Mouse (Mus musculus) retina, adult 2 months (tissue): Measurements from ENCODE around the gene Zc3h15.
A peak's percentile ranks its signal among the peaks of the same experiment; 100 is the strongest.
"Not testable (repeated sequence)": the region's sequence is repeated elsewhere in the genome, so short reads cannot be mapped to it uniquely, and the experiment has no call there.

Experiments used
- DNase-seq: peaks from one replicate; pipeline ENCODE4 v3.0.0-alpha.2; 2012; ENCODE audit warnings: low read depth, low spot score

Zc3h15 gene

DNA sequence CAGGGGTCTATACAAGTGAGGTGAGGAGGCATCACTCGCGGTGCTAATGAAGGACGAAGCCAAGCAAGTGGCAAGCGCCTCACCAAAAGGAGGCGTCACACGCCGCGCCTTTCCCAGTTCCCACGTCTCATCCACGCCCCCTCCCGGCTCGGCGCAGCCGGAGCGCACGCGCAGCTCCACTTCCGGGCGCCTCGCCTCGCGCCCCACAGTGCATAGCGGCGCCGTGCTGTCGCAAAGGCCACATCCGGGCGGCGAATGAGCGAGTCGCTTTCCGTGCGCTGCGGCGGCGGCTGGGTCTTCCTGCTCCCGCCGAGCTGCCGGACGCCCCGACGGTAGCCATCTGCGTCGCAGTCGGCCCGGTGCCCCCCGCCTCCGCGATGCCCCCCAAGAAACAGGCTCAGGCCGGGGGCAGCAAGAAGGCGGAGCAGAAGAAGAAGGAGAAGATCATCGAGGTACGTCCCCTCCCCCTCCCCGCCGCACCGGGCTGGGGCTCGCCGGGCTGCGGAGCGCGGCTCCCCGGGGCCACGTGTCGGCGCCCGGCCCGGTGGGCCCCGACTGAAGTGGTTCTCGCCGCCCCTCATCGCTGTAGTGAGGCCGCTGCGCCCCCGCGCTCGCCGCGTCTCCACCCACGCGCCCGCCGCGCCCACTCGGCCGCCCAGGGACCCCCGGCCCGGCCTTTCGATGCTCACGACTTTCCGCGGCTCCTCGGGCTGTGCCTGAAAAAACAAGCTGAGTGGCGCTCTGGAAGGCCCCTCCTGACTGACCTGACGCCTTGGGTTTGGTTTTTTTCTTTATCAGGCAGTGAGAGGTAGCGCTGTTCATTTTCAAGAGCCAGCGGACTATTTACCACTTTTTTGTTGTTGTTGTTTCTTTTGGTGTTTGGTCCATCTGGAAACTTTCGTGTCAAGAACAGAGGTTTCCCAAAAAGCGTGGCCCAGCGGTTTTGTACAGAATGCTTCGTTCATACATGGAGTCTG lies at the start of gene Zc3h15:
Gene Zc3h15 (plus strand): TSS at position 160 of the 977 bp plus-strand sequence.
- DNase-seq, result peak; percentile 82

DNA sequence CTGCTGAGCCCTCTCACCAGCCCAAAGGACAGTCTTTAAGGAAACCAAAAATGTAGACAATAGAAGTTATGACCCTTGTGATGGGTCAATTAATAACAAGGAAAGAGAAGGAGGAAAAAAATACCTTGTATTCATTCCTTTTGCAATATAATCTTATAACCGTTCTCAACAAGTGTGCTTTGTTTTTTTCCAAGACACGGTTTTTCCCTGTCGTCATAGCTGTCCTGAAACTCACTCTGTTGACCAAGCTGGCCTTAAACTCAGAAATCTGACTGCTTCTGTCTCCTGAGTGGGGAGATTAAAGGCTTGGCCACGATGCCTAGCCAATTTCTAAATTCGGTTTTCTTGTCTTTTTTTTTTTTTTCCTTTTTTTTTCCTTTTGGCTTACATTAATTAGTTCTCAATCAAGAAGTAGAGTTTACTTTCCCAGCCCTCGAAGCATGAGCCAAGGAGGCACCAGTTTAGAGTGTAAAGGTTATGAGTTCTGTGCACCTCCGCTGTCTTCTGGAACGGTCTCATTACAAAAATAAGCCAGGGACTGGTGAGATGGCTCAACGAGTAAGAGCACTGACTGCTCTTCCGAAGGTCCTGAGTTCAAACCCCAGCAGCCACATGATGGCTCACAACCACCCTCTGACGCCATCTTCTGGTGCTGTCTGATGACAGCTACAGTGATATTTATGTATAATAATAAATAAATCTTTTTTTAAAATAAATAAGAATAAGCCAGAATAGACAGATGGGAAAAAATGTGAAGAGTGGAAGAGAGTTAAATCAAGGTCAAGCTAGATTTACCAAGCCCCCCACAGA lies 23.5 kb upstream of the Zc3h15 start:
- no peak for DNase-seq

DNA sequence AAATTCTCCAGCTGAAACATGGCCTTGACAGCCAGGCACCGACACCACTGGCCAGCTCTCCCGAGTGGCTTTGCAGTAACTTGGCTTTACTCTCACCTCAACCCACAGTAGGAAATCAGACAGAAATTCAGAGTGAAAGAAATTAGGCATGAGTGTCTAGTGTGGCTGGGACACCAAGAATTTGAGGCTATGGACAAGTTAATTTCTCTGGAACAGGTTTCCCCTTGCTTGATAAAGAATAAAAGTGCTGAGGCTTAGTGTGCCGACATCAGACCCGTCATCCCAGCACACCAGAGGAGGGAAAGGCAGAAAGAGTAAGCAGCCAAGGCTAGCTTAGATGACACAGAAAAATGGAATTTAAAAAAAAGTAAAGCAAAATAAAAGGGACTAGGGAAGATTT lies 22.7 kb upstream of the Zc3h15 start:
- DNase-seq, result no peak

- no peak for DNase-seq
Measured at GRCm38 (mm10) chr2:83622792-83623191, 21.4 kb upstream of the Zc3h15 start.

DNA sequence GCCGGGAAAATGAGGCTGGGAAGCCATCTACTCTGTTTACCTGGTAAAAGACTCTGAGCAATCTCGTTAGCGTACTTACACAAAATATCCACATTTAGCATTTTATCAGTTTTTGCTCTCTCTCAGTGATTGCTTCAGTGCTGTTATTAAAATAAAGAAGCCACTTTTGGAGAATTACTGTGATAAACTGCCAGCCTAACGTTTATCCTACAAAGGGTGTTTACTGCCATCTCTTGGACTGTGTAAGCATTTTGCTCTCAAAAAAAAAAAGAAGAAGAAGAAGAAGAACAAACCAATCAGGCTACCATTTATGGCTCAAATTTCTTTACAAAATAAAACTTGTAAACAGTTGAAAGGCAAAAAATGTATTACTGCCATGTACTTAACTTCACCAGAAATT lies 20.2 kb upstream of the Zc3h15 start:
- DNase-seq, result no peak

- DNase-seq, result peak; percentile 42
Measured at GRCm38 (mm10) chr2:83625226-83626108, 18.8 kb upstream of the Zc3h15 start.

GRCm38 (mm10) chr2:83626881-83627280 lies 17.4 kb upstream of the Zc3h15 start:
- DNase-seq, result no peak

GRCm38 (mm10) chr2:83627495-83627894 lies 16.7 kb upstream of the Zc3h15 start:
- no peak for DNase-seq

DNA sequence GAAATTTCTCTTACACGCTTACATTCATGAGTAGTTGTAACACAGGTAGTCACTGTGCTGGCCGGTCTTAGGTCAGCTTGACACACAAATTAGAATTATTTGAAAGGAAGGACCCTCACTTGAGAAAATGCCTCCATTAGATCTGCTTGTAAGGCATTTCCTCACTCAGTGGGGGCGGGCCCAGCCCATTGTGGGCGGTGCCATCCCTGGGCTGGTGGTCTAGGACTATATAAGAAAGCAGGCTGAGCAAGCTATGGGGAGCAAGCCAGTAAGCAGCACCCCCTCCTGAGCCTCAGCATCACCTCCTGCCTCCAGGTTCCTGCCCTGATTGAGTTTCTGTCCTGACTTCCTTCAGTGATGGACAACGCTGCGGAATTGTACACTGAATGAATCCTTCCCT lies 16.3 kb upstream of the Zc3h15 start:
- DNase-seq, result no peak

DNA sequence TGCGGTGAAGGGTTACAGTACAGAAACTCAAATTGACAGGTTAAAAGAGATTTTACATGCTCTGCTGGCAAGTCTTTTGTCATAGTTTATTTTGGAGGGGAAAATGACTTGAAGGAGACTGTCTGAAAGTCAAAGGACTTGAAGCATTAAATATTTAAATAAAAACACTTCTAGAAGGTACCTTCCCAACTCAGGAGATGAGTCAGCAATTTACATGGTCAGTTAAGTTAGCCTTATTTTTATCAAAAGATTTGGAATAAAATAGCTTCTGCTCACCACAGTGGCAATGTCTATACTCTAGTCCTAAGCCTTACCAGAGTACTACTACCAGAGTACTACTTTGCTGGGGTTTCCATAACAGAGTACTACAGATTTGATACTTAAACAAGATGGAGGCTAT lies 2.2 kb upstream of the Zc3h15 start:
- DNase-seq, result no peak

DNA sequence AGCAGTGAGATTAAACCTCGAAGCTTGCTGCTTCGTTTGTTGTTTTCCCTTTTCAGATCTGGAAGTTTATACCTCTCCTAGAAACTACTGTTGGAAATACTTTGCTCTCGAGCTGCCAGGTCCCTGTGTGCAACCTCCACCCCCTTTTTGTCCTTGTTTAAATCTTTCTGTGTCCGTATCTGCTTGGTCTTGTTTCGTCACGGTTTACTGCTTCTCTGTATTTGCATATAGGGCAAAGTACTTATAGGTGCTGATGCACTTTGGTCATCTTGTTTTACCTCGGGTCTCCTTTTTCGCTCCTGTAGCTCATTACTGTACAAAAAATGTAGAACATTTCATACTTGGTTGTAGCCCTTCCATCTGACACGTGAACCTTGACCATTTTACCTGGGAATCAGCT lies 4.7 kb downstream of the Zc3h15 start:
- no peak for DNase-seq

DNA sequence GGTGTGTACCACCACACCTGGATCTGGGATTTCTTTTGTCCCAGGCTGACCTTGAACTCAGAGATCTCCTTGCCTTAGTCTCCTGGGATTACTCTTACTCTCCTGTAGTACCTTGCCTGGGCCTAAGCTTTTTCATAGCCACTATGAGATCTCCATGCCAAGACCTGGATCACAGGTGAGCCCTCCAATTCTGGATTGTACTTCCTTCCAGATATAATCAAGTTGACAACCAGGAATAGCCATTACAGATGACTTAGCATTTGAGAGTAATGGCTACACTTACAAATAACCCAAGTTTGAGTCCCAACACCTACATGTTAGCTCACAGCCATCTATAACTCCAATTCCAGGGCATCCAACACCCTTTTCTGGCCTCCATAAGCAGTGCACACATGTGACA lies 8.4 kb downstream of the Zc3h15 start:
- no peak for DNase-seq

DNA sequence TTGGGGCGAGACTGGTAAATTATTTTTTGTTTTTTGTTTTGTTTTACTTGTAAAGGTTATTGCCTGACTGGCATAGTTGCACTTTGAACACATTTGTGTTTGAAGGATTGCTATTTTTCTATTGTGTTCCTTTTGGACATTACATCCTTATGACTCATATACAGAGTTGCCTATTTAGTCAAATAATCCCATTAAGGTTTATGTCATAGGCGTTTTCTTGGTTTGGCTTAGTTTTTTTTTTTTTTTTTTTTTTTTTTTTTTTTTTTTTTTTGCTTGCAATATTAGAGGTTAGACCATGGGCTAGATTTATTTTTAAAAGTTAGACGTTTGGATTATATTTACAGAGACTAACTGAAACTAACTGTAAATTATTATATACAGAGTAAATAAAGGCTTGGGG lies 15.0 kb downstream of the Zc3h15 start:
- DNase-seq, result no peak

DNA sequence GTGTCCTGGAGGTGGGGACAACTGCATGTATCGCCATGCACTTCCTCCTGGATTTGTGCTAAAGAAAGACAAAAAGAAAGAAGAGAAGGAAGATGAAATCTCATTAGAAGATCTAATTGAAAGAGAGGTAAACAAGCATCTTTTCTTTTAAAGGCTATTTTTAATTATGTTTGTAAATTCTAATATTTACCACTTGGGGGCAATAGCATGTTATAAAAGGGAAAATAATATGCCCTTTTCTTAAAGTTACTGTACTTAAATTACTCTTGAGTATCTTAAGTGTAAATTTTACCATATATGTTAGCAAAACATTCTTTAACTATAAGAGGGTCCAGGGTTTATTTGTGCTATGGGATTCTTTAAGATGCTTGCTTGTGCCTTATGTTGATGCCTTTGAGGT lies 15.9 kb downstream of the Zc3h15 start:
- no peak for DNase-seq

GRCm38 (mm10) chr2:83661351-83661750 lies 17.1 kb downstream of the Zc3h15 start:
- DNase-seq, result no peak

- not testable (repeated sequence) for DNase-seq
Measured at GRCm38 (mm10) chr2:83665051-83665450, 20.8 kb downstream of the Zc3h15 start.

DNA sequence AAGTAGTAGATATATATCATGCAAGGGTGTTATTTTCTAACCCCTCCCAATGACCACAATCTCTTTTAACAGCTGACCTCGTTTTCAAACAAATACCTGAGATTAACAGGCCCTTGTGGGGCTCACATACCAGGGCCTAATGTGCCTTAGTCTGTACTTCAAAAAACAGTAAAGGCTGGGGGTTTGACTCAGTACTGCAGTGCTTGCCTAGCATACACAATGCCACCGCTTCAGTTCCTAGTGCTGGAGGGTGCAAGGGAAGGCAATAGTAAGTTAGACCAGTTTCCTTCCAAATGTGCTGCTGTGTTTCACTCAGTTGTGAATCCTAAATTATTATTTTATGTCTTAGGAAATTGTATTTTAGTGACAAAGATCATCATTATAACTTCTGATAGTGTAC lies 23.2 kb downstream of the Zc3h15 start:
- no peak for DNase-seq

DNA sequence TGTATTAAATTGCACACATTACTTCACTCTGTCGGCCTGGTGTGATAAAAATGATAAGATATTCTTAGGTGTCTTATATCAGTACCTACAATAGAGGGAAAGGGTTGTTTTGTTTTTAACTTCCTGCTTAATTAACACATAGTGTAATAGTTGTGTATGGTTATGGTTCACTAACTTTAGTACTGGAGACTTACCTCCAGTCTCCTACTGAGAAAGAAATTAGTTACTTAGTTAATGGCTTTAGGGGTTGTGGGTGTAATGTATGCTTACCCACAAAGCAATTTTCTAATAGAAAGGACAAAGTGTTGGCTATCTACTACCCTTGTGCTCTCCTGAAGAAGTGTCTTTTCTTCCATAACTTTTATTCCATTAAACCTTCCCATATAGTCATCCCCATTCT lies 23.8 kb downstream of the Zc3h15 start:
- DNase-seq, result no peak

GRCm38 (mm10) chr2:83669988-83670387 lies 25.8 kb downstream of the Zc3h15 start:
- no peak for DNase-seq

GRCm38 (mm10) chr2:83671843-83672242 lies 27.6 kb downstream of the Zc3h15 start:
- DNase-seq, result no peak

DNA sequence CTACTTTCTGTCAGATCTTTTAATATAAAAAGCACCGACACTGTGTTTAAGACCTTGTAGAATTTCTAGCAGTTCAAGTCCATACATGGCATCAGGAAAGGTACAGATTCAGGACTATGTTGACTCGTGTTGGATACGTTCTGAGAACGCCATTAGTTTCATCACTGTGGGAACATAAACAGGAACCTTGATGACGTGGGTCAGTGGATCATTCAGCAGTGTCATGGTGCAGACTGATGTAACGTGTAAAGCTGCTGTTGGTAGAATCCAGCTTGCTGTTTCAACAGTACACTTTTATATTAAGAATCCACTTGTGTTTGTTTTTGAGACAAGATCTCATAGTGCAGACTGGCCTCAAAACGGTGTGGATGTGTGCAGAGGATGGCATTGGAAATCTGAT lies 28.8 kb downstream of the Zc3h15 start:
- no peak for DNase-seq

GRCm38 (mm10) chr2:83673843-83674242 lies 29.6 kb downstream of the Zc3h15 start:
- DNase-seq, result no peak
